Mouse (Mus musculus) granulocyte monocyte progenitor cell, adult 5-6 weeks (primary cell): ENCODE data around the gene Dync2h1. TPM values are rescaled to one million over a fixed set of nuclear protein-coding genes. Genes with fewer than 3 reads are reported as not detected.
"Not testable (repeated sequence)": the region's sequence is repeated elsewhere in the genome, so short reads cannot be mapped to it uniquely, and the experiment has no call there.

Source experiments
- ATAC-seq: replicated peaks from 2 replicates; pipeline ENCODE4 v1.8.0; 2016; ENCODE audit warnings: mild to moderate bottlenecking, moderate TSS enrichment, inconsistent platforms; ENCODE audit not compliant: poor library complexity, severe bottlenecking
- total RNA-seq, 2 experiments: library from RNA; stranded (forward) in 1 of 2; stranded (reverse) in 1 of 2; fragments of 200-712, 200-1000 nt in 1 of 2; fragments of >200 nt in 1 of 2; fragmentation: Nextera tagmentation in 1 of 2; gene quantifications; 2 replicates each; pipeline ENCODE4 v1.2.3; 2014 to 2017

The Dync2h1 gene
- total RNA-seq, 2 experiments from 2014 or later, result 4.9 to 7.5 TPM

- no peak for ATAC-seq
These were observed 143.0 kb downstream of the Dync2h1 start for GRCm38 (mm10) chr9:7041231-7041630.

GRCm38 (mm10) chr9:7032553-7032952, 151.7 kb downstream of the Dync2h1 start:
- no peak for ATAC-seq

- ATAC-seq, result no peak
These were observed 168.6 kb downstream of the Dync2h1 start for GRCm38 (mm10) chr9:7015600-7015999.

- no peak for ATAC-seq
These were observed 169.5 kb downstream of the Dync2h1 start for GRCm38 (mm10) chr9:7014733-7015132.

GRCm38 (mm10) chr9:7009785-7010184, 174.5 kb downstream of the Dync2h1 start:
- no peak for ATAC-seq

- ATAC-seq, result no peak
These were observed 189.4 kb downstream of the Dync2h1 start for GRCm38 (mm10) chr9:6994865-6995264.

GRCm38 (mm10) chr9:6994275-6994674, 190.0 kb downstream of the Dync2h1 start:
- ATAC-seq, result no peak

- ATAC-seq, result no peak
These were observed 195.2 kb downstream of the Dync2h1 start for GRCm38 (mm10) chr9:6988893-6989685.

- ATAC-seq, result no peak
These were observed 198.1 kb downstream of the Dync2h1 start for GRCm38 (mm10) chr9:6986161-6986560.

- no peak for ATAC-seq
These were observed 215.1 kb downstream of the Dync2h1 start for GRCm38 (mm10) chr9:6969171-6969570.

GRCm38 (mm10) chr9:6965006-6965405, 219.2 kb downstream of the Dync2h1 start:
- no peak for ATAC-seq

- no peak for ATAC-seq
These were observed 225.9 kb downstream of the Dync2h1 start for GRCm38 (mm10) chr9:6958311-6958710.

- no peak for ATAC-seq
These were observed 256.7 kb downstream of the Dync2h1 start for GRCm38 (mm10) chr9:6927399-6928035.

GRCm38 (mm10) chr9:6913471-6913870, 270.8 kb downstream of the Dync2h1 start:
- no peak for ATAC-seq

GRCm38 (mm10) chr9:6910537-6910936, 273.7 kb downstream of the Dync2h1 start:
- ATAC-seq, result not testable (repeated sequence)

GRCm38 (mm10) chr9:6901620-6902019, 282.6 kb downstream of the Dync2h1 start:
- ATAC-seq, result no peak

- no peak for ATAC-seq
These were observed 292.9 kb downstream of the Dync2h1 start for GRCm38 (mm10) chr9:6891331-6891730.

- no peak for ATAC-seq
These were observed 302.9 kb downstream of the Dync2h1 start for GRCm38 (mm10) chr9:6881187-6881984.
